Mouse (Mus musculus) C2C12 (cell line): ENCODE data around the gene Cep170b.

Experiments used
- CEBPB ChIP-seq: IDR thresholded peaks from one replicate; pipeline ENCODE4 v1.6.1; 2011; ENCODE audit warnings: low read depth, mild to moderate bottlenecking, control low read depth, moderate library complexity
- CTCF ChIP-seq: IDR thresholded peaks from one replicate; pipeline ENCODE4 v1.5.1; 2011; ENCODE audit not compliant: control insufficient read depth, insufficient read depth, insufficient read length
- FOSL1 ChIP-seq: IDR thresholded peaks from one replicate; pipeline ENCODE4 v1.8.0; 2011; ENCODE audit warnings: mild to moderate bottlenecking, low read length; ENCODE audit not compliant: poor library complexity, insufficient read depth, severe bottlenecking
- MAX ChIP-seq: IDR thresholded peaks from one replicate; pipeline ENCODE4 v1.6.1; 2011; ENCODE audit warnings: mild to moderate bottlenecking, control low read depth
- MYOD1 ChIP-seq: IDR thresholded peaks from one replicate; pipeline ENCODE4 v1.6.1; 2011; ENCODE audit warnings: low read depth; ENCODE audit not compliant: control insufficient read depth, insufficient read length
- MYOG ChIP-seq: IDR thresholded peaks from one replicate; pipeline ENCODE4 v1.6.1; 2011; ENCODE audit not compliant: control insufficient read depth, insufficient read length; ENCODE audit errors: extremely low read depth
- USF1 ChIP-seq: IDR thresholded peaks from one replicate; pipeline ENCODE4 v1.6.1; 2011; ENCODE audit warnings: low read depth, mild to moderate bottlenecking, control low read depth, moderate library complexity

DNA sequence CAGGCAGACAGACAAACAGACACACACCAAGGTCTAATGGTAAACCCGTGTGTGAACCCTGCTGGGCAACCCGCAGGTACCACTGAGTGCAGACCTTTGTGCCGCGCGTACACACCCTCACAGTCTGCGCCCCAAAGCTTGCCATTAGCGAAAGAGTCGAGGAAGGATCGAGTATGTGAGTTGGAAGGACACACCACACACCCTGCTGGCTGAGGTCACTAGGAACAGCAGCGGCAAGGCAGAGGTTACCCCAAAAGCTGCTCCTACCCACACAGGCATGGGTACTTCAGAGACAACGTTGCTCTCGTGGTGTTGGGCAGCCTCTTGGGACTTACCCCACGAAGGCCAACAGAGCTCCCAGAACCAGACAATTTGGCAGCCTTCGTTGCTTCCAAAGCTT is 52.1 kb downstream of the Cep170b start:
- no peak for TF ChIP-seq CEBPB
- TF ChIP-seq CTCF, result no peak
- no peak for TF ChIP-seq MYOG
- no peak for TF ChIP-seq USF1
- TF ChIP-seq MAX, result no peak
- no peak for TF ChIP-seq MYOD1
- TF ChIP-seq FOSL1, result no peak
